Mouse (Mus musculus) 3134 (cell line): ENCODE measurements at regions not wholly inside any gene's neighbourhood (a gene's known extent, or its start where the extent isn't known, plus 50 kb on each side); places are given as distances from the start of the nearest gene placed in this dataset.
A peak's percentile ranks its signal among the peaks of the same experiment; 100 is the strongest.

Source experiments
- DNase-seq: peaks from one replicate; pipeline ENCODE4 v3.0.0-alpha.2; 2011; ENCODE audit warnings: low spot score; ENCODE audit not compliant: insufficient read length; ENCODE audit errors: extremely low read depth

DNA sequence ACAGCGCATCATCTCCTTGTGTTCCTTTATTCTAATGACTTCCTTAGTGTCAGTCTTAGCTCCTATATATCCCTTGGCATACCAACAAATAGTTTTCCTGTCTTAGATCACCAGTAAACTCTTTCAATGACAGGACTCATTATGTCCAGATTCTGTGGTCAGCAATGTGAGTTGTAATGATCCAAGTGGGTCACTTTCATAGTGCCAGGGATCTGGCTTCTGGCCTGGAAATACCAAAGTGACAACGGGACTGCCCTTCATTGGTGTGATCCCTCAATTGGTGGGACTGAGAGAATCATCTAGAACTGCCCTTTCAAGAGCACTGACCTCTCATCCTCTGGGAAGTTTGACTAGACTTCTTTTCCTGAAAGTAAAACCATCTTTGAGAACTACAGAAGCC lies 494.7 kb upstream of the A1bg start:
- no peak for DNase-seq

DNA sequence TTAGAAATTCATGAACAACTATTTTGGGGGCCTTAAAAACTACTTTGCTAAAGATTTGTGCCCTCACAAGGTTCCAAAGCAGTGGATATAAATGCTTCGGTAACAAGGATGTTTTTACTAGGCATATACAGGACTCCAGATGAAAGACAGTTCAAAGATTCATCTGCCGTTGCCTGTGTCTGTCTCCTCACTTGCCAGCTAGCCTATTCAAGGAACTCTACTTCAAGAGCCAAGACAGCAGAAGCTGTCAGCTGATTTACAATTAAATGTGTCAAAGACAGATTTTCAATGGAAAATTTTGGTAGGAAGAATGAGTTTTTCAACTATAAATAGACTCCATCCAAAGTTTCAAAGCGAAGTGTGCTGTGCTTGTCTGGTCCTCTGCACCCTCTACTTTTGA lies 494.0 kb upstream of the A1bg start:
- DNase-seq: no peak

DNA sequence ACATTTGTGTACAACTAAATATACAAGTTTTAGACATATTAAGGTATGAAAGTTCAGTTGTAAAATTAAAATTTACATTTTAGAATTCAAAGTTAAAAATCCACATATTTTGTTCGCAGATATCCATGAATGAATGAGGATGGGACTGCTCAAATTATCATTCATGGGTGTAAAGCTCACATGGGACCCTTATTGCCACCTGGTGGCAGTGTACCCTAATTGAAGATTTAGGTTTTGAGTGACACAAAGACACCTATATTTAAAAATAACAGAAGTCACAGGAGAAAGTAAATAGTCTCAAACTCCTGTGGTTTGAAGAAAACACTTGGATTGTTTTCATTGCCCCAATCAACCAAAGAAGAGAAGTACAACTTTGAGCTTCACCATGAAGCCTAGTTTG lies 492.8 kb upstream of the A1bg start:
- no peak for DNase-seq

DNA sequence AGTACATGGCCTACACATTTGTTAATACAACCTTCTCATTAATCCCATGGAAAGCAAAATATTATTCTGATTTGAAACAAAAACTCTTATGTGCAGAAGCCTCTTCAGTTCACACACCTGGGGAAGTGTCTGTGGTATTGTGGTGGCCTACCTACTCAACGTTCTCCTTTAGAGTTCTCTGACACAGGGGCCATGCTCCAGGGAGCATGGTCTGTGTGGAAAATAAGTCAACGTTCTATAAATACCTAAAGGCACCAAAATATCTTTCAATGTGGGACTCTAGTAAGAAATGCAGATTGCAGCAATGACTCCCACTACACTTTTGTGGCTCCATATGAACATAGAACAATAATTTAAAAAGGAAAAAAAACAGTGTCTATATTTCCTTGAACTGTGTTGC lies 489.0 kb upstream of the A1bg start:
- DNase-seq: no peak

DNA sequence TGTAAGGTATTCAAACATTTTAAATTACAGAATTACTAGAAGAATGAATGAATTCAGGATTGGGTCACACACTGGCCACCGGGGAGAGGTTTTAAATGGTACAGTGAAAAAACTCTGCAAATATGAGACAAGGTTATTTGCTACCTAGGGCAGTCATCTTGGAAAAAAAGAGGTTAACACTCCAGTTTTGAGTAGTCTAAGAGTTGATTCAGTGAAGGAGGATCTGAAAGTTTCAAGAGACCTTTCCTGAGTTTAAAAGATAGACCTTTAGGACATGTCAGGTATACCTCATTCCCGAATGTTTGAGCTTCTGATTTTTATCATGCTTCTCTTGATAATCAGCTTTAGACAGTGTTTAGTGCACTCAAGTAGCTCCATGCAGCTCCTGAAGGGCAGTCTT lies 488.0 kb upstream of the A1bg start:
- DNase-seq: no peak

DNA sequence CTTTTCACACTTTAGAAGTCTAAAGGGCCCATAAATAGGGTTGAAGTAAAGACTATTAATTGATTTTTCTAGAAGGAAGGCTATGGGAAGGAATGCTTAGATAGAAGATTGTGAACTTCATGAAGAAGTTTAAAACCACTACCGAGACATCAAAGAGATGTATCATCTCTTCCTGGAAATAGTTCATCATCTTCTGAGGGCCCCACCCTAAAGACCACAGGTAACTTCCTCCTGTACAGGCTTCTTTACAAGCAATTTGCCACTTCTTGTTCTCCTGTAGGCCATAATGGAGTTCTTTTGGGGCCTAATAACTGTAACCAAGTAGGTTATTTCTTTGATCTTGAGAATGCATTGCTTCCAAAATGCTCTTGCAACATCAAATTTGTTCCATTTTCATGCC lies 485.8 kb upstream of the A1bg start:
- no peak for DNase-seq

DNA sequence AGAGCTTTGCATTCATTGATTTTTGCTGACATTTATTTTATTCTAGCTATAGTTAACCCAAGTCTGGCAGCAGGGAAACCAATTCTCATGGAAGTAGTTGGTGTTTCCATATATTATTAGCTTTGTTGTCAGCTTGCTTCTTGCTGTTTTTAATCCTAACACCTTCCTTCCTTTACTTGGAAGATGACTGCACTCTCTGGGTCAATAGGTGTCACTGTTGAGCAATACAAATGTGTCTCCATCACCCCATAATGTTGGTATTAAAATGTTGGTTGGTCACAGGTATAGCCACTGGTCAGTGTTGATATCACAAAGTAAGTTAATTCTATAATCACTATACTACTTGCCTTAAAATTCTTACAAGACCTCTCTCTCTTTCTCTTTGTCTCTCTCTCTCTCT lies 477.9 kb upstream of the A1bg start:
- no peak for DNase-seq

DNA sequence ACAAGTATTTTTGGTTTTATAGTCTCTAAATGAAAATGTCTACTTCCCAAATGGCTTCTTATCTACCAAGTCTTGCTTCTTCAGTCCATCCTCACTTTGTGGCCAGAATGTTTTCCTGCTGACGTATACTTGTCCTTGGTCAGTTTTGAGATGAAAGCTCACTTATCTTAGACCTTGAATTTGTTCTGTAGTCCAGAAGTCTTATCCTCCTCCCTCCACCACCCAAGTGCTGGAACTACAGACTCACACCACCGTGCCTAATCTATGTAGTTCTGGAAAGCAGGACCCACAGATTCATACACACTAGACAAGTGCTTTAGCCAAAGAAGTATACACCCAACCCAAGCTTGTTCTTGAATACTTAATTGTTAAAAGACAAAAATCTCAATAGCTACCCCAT lies 477.2 kb upstream of the A1bg start:
- no peak for DNase-seq

DNA sequence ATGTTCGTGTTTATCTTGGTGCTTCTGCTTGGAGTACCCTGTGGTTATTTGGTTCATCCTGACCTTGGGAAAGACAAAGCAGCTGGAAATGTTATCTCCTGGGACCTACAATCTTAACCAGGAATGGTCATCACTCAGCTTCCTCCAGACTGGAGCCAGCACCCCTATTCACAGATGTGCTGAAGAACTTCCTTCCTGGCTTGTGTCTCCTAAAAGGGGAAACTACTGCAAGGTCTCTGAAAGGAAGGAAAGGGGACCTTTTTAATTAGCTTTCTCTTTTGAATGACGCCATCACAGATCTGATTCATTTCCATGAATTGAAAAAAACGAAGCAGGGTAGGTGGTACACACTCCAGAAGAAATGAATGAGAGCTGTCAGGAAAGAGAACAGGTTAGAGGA lies 476.0 kb upstream of the A1bg start:
- DNase-seq: no peak

DNA sequence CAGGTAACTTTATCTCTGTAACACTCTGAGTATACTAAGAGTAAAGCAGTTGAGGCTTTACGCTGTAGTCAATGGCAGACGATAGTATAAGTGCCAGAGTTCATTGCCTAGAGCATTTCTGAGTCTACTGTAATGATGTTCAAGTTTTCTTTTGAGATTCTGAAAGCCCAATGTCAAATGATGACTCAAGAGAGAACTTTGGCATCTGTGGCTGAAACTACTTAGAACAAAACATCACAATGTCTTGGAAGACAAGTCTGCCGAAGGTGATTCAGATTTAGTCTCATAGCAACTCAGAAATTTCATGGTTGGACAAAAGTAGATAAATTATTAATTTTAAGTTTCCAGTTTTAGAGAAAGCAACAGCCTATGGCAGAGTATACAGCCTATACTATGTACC lies 474.2 kb upstream of the A1bg start:
- DNase-seq: no peak

DNA sequence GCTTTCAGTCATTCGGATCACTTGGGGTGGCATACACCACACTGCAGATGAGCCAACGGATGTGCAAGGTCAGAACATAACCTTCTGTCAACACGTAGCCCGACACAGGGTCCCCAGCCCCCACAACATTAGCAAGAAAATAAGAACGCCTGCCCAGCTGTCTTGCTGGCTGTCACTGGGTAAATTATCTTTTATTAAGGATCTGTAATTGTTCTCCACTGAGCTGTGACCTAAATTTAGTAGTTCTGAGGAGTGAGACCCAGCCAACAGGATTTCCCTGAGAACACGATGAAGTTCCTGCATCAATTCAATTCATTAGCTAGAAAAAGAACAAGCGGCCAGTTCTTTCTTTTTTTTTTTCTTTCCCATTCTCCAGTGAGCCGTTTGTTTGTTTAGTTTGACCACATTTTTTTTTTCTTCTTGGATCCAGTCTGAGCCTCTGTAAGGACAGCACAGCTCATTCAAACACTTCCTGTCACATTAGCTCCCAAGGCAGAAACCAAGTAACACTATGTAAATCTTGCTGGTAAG lies 472.5 kb upstream of the A1bg start:
- peak; percentile 11 for DNase-seq

DNA sequence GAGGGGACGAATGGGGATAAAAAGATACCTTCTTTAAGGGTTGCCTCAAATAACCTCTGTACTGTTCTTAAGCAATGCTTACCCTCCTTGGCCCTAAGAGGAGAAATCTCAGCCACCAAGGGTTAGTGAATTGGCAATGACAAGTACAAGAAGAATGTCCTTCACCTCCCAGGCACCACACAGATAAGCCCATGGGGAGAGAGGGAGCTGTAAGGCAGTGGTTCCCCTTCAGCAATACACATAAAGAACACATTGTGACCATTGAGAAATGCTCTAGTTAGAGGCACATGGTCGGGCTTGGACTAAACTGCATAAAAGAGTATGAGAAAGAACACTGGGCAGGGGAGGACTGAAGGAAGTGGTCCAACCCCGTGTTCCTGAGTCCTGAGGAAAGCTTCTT lies 457.9 kb upstream of the A1bg start:
- no peak for DNase-seq

DNA sequence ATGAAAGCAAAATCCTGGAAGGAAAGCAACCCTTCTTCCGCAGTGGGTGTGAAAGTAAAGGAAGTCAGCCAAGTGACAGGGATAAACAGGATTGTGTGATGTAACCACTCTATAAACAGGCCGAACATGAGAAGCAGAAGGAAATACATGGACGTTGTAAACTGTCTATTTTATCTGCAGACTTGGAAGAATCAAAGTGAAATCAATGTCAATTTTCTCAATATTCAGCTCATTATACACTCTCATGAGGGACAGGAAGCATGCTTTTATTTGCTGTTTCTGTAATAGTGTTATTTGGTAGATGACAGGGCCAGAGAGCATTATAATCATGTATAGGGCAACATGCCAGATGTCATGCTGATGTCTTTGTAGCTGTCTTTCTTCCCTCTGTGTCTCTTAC lies 443.5 kb upstream of the A1bg start:
- DNase-seq: no peak

DNA sequence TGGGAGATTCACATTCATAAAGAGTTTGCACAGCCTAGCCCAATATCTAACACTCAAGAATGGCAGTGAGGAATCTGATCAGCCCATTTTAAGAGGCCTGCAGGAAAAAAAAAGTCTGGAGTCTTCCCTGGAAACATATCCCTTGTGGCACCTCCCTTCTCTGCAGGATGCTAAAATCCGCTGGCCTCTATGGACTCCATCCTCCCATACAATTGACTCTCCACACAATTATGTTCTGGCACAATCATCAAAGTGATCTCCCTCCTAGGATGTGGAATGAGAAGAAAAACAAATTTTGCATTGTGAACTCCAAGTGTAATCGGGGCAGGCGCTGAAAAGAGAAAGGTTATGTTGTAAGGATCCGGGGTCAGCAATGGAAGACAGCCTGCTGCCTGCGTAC lies 442.7 kb upstream of the A1bg start:
- no peak for DNase-seq

DNA sequence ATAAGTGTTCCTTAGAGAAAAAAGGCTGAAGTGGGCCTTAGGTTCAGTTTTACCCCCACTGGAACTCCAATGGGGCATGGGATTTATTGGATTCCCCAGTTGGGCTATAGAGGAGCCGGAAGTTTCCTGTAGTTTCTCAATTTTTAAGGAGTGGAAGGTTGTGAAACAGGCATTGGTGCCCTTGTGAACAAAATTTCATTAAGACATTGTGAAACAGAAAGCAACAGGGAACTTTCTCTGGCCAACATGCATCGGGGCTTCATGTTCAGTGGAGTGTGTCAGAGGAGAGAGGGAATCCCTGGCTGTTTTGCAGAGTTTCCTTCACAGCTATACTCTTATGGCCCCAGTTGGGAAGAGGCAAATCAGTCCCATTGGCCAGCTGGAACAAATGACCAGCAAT lies 441.6 kb upstream of the A1bg start:
- DNase-seq: no peak

DNA sequence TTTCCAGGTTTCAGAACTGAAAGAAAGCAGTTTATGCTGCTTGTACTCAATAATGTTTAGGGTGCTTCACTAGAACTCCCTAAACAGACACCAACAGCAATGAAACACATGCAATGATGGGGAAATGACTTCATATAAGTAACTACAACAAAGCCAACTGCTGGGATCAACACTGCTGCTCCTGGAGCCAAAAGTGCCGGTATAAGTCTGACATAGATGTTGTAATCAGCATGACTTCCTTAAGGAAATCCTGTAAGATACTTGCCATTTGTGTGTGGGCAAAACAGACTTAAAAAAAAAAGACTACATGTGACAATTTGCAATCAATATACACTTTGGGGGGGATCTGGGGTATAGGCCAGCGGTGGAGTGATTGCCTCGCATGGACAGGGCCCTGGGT lies 438.4 kb upstream of the A1bg start:
- DNase-seq: no peak

DNA sequence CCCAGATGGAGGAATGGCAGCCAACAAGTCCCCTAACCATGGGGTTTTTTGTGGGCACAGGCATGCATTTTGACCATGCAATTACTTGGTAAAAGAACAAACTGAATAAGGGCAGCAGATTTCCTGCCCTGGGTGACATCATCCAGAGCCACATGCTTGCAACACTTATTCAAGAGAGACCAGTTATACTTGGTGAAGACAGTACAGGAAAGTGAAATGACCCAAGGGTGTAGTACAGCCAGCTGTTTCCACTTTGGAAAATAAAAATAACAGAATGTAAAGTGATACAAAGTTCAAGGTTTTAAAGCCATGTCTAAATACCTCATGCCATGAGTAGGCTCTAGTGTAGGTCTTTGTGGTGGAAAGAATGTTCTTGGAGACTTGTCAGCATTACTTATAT lies 432.5 kb upstream of the A1bg start:
- DNase-seq: no peak

DNA sequence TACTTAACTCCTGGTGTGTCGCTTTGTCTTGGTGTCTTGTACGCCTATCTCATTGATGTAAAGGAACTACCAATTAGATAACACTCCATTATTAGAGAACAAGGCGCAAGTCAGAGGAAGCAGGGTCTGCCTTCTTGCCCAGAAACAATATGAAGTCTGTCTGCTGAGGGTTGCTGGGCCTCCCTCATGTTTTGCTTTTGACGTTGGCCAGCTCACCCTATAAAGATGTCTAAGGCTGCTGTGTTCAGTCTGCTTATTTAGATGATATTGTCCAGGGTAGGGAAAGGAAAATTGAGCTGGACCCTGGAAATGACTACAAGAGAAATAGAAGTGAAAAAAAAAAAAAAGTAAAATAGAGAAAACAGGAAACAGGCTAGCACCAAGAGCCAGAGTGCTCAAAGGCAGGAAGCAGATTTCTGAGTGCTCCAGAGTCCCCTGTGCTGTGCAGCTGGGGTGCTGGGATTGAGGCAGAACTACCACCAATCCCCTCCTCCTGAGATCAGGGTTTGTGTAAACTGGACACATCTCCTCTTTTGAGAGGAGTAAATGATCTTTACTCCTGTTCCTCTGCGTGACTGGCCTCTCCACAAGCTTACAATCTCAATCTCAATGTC lies 429.0 kb upstream of the A1bg start:
- DNase-seq: no peak

DNA sequence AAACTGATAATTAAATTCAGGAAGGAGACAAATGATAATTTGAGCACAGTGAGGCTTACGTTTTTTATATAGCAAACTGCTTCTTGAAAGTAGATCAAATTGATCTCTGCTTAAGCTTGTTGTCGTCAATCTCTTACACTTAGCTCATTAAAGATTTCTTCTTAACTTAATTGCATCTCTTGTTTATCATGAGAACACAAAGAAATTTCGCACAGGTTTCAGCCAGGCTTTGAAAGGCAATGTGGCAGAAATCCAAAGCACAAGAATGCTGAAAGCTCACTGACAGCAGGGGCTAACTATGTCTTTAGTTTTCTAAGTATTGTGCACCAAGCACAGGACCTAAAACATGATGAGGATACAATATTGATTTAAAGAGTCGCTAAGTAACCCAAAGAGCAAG lies 422.3 kb upstream of the A1bg start:
- DNase-seq: no peak

DNA sequence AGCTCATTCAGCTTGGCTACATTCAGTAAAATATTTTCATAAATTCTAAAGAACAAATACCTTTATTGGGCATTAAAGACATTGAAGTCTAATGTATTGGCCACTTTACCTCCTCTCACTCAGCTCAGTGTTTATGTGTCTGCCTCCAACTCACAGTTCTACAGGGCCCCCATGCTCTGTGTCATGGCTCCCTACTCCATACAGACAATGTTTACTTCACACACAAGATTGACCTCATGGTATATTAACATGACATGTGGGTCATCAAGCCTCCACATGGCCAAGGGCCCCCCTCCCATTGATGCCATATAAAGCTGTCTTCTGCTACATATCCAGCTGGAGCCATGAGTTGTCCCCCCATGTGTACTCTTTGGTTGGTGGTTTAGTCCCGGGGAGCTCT lies 419.8 kb upstream of the A1bg start:
- no peak for DNase-seq

DNA sequence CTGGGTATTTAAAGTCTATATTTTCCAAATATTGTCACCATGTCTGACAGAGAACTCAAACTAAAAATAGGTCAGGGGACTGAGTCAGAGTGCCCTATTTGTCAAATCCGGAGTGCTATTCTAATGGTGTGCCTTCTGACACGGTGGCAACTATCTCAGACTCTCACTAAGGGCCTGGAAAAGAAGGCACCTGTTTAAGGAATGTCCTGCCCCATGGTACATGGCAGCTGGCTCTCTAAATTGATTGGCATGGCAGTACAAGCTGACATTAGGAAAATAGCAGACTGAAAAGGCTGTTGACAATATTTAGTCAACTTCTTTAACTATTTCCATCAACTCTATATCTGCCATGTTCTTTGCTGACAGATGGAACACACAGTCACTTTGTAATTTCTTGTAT lies 405.1 kb upstream of the A1bg start:
- DNase-seq: no peak

DNA sequence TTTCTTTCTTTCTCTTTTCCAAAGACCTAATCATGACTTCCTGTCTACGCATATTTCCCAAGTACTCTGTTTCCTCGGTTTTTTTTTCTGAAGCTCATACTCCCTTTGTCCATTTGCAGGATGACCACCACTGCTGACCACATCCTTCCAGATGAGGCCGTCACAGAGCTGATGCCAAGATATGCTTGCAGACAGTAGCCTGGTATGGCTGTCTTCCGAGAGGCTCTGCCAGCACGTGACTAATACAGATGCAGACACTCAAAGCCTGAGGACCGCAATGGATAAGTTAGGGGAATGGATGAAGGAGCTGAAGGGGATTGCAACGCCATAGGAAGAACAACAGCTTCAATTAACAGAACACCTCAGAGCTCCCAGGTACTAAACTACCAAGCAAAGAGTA lies 399.4 kb upstream of the A1bg start:
- no peak for DNase-seq

DNA sequence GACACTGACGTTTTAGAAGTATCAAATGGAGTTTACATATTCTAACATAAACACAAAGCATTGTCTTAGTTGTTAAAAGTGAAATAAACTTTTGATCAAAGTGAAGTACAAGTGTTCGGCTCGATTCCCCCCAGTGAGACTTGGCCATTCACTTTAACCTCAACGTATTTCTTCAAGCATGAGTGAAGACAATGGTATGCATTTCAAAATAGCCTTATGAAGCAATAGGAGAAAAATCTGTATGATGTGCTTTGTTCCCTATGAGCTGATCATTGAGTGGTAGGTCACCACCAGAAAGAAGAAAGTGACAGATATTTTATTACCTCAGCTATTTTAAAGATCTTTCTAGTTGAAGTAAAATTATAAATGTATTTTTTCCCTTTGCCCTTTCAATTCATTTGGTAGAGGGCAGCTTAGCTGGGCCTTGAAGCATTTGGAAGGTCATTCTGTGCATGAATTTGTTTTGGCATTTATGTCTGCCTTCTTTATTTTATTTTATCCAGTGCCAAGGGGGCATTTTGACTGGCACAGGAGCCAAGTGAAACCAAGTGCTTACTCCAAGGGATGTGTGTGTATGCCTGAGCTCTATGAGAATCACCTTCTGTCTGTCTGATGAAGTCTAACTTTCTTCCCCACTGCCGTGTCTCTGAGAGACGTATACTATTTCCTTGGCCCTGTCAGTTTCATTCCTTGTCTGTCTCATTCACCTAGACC lies 386.8 kb upstream of the A1bg start:
- DNase-seq: peak; percentile 10
